Mouse (Mus musculus): ENCODE data around the gene Mib2. TPM values are rescaled to one million over a fixed set of nuclear protein-coding genes. Genes with fewer than 3 reads are reported as not detected.
A peak's percentile ranks its signal among the peaks of the same experiment; 100 is the strongest.
"Not testable (repeated sequence)": the region's sequence is repeated elsewhere in the genome, so short reads cannot be mapped to it uniquely, and the experiment has no call there.

Mib2 gene
- polyA plus RNA-seq, 1 experiment from 2014 or later: 16.8 TPM

DNA sequence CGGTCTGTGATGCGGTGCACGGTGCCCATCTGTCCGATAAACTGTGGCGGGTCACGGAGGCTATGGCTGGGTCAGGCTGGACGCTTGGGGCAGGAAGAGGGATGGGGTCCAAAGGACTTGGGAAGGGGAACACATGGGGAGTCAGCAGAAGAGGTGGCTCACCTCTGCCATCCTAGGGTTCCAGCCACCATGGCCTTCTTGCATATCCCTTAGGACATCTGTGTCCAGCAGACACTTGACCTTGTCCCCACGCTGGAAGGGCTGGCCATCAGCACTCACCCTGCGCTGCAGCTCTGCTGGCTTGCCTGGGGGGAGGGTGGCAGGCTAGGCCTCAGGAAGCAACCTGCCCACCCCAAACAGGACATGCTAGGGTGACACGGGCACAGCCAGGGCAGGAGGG, 10.0 kb downstream of the Mib2 start:
- Histone ChIP-seq H3K4me1 (peaks cover 17% of the 10 kb centered on the region), H3K27ac (no peak overlapping the region), H3K36me3 (replicated peaks) (peaks cover 25% of the 10 kb centered on the region), H3K9me3 (no peaks in the 10 kb centered on the region), H3K27me3 (ENCODE audit: poor library complexity, severe bottlenecking) (peaks cover 35% of the 10 kb centered on the region), H3K4me3 (no peak overlapping the region)
- WGBS: 92% methylated on average over 10 of the region's 10 CpGs
- DNase-seq (ENCODE audit: extremely low spot score, low spot score): no peak

DNA sequence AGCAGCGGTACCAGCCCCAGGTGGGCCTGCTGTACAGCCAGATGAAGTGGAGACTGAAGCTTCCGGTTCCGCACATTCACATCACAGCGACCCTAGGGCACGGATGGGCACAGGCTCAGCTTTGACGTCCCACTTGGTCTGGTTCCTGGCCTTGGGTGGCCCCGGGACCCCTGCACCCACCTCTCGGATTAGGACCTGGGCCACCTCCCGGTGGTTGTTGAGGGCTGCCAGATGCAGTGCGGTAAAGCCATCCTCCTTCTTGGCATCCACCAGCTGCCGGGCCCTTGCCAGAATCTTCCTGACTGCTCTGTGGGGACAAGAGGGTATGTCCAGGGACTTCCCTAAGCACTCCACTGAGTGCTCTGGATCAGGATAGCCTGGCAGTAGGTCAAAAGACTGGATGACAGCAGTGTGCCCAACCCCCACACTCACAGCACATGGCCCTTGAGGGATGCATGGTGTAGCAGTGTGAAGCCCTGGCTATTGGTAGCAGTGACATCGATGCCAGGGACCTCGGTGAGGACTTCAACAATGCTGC, 12.7 kb downstream of the Mib2 start:
- Histone ChIP-seq H3K36me3 (replicated peaks) (peaks cover 35% of the 10 kb centered on the region), H3K4me1 (peaks cover 40% of the 10 kb centered on the region), H3K4me3 (no peak overlapping the region; the same call in 1 of the 2 replicates), H3K27ac (no peak overlapping the region), H3K27me3 (ENCODE audit: poor library complexity, severe bottlenecking) (peaks cover 62% of the 10 kb centered on the region), H3K9me3 (no peaks in the 10 kb centered on the region)
- WGBS: 90% methylated on average over 13 of the region's 13 CpGs
- DNase-seq (ENCODE audit: extremely low spot score, low spot score): no peak

DNA sequence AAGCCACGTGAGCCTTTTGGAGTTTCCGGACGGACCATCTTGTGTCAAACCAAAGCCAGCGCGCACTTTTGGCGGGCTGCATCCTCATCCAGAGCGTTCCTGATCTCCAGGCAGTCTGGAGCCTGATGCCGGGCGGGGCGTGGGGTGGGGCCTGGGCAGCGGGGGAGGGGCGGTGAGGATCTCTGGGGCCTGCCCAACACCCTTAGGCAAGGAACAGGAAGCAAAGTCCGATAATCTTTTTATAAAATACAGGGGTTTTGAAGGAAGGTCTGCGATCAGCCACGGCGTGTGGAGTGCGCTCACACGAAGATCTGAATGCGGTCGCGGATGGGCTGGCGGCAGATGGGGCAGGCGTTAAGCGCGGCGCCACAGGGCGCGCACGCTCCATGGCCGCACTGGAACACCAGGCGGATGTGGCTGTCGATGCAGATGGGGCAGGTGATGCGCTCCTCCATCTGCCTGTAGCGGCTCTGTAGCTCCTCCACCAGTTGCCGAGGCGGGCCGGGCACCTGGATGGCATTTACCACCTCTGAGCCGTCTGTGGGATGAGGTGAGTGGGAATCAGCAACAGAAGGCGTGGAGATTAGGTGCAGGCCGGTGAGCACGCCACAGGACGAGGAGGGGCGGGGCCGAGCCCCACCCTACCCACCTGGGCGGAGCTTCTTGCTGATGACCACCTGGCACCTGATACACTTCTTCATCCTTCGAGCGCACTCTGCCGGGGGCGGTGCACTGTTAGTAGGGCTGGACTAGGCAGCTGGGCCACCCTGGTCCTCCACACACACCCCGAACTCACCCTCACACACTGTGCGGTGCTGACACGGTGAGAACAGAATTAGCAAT, 14.3 kb downstream of the Mib2 start:
- Histone ChIP-seq H3K4me3 (peak overlapping the region; percentile 51), H3K9me3 (no peaks in the 10 kb centered on the region), H3K27me3 (ENCODE audit: poor library complexity, severe bottlenecking) (peaks cover 73% of the 10 kb centered on the region), H3K4me1 (peaks cover 41% of the 10 kb centered on the region), H3K36me3 (replicated peaks) (peaks cover 45% of the 10 kb centered on the region), H3K27ac (peak overlapping the region; percentile 60)
- DNase-seq (ENCODE audit: extremely low spot score, low spot score): peak; percentile 45
- 2% methylated on average over 52 of the region's 52 CpGs for WGBS

DNA sequence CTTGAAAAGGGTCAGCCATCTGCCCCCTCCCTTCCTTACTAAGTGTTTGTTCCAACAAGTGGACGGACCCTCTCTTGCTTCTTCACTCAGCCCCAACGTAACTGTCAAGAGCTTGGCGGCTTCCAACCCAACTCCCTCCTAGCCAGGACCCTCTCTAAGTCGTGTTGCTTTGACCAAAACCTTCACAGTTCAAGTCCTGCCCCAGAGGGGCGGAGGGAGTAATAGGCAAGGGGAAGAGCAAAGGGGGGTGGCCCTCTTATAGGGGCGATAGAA, 14.9 kb downstream of the Mib2 start:
- Histone ChIP-seq H3K27me3 (ENCODE audit: poor library complexity, severe bottlenecking) (peaks cover 73% of the 10 kb centered on the region), H3K27ac (peak overlapping the region; percentile 60; the same call in 1 of the 2 replicates), H3K4me3 (peak overlapping the region; percentile 51), H3K9me3 (no peaks in the 10 kb centered on the region), H3K4me1 (peaks cover 41% of the 10 kb centered on the region), H3K36me3 (replicated peaks) (peaks cover 47% of the 10 kb centered on the region)
- WGBS: 1% methylated on average over 6 of the region's 6 CpGs
- no peak for DNase-seq (ENCODE audit: extremely low spot score, low spot score)

DNA sequence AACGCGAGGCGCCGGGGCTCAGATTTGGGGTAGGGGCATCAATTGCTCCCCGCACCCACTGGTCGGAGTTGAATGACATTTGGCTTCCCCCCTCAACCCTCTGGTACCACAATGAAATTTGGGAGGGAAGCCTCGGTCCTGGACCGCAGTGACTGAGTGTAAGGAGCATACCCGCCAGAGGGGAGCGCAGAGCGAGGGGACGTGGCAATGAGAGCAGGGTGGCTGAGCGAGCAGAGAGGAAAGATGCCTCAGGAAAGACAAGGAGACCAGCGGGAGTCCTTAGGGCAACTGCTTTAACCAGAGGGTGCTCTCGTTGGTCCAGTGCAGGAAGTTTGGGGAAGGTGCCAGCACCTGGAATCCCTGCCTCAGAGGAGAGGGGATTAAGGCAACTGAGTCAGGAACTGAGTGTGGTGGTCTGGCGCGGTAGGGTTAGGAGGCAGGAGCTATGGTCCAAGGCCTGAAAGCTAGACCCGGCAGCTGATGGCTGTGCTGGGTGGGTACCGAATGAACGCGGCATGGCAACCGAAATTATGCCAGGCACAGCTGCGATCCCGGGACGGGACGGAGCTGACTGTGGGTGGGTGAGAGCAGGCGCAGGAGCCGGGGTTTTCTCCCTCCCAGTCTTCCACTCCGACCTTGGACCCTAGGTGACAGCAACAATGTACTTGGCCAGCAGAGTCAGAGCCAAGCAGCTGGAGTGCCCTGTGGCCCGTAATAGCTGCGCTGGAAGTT, 15.4 kb downstream of the Mib2 start:
- Histone ChIP-seq H3K27ac (peak overlapping the region; percentile 48; the same call in 1 of the 2 replicates), H3K27me3 (ENCODE audit: poor library complexity, severe bottlenecking) (peaks cover 73% of the 10 kb centered on the region), H3K4me1 (peaks cover 41% of the 10 kb centered on the region), H3K4me3 (peak overlapping the region; percentile 51), H3K9me3 (no peaks in the 10 kb centered on the region), H3K36me3 (replicated peaks) (peaks cover 47% of the 10 kb centered on the region)
- WGBS: 2% methylated on average over 31 of the region's 31 CpGs
- peak; percentile 55 for DNase-seq (ENCODE audit: extremely low spot score, low spot score)

GRCm38 (mm10) chr4:155653086-155653450, 15.9 kb downstream of the Mib2 start, which contains the start of gene Mmp23:
Mmp23 (minus strand) TSS chr4:155653384.
- H3K27me3 ChIP-seq (ENCODE audit: poor library complexity, severe bottlenecking): peaks cover 73% of the 10 kb centered on the region
- peak within 1 kb of the TSS; percentile 51 for H3K4me3 ChIP-seq
- peak; percentile 73 for DNase-seq (ENCODE audit: extremely low spot score, low spot score)
- H3K27ac ChIP-seq: peak within 1 kb of the TSS; percentile 48; the same call in 1 of the 2 replicates
- H3K36me3 ChIP-seq (replicated peaks): peaks cover 49% of the 10 kb centered on the region
- WGBS: under 1% methylated on average over 33 of the region's 33 CpGs
- peaks cover 41% of the 10 kb centered on the region for H3K4me1 ChIP-seq
- H3K9me3 ChIP-seq: no peaks in the 10 kb centered on the region

- DNase-seq (ENCODE audit: extremely low spot score, low spot score): no peak
- WGBS: 20% methylated on average over 36 of the region's 36 CpGs
- Histone ChIP-seq H3K4me1 (peaks cover 41% of the 10 kb centered on the region), H3K27ac (peak overlapping the region; percentile 48; the same call in 1 of the 2 replicates), H3K4me3 (peak overlapping the region; percentile 51), H3K36me3 (replicated peaks) (peaks cover 55% of the 10 kb centered on the region), H3K9me3 (no peaks in the 10 kb centered on the region), H3K27me3 (ENCODE audit: poor library complexity, severe bottlenecking) (peaks cover 73% of the 10 kb centered on the region)
These were observed 16.5 kb downstream of the Mib2 start for GRCm38 (mm10) chr4:155652283-155653085.

GRCm38 (mm10) chr4:155651553-155652269, 17.3 kb downstream of the Mib2 start:
- H3K36me3 ChIP-seq (replicated peaks): peaks cover 63% of the 10 kb centered on the region
- DNase-seq (ENCODE audit: extremely low spot score, low spot score): no peak
- no peak overlapping the region for H3K27ac ChIP-seq
- H3K9me3 ChIP-seq: no peaks in the 10 kb centered on the region
- H3K27me3 ChIP-seq (ENCODE audit: poor library complexity, severe bottlenecking): peaks cover 66% of the 10 kb centered on the region
- WGBS: 69% methylated on average over 15 of the region's 15 CpGs
- peaks cover 41% of the 10 kb centered on the region for H3K4me1 ChIP-seq
- peak overlapping the region; percentile 51; the same call in 1 of the 2 replicates for H3K4me3 ChIP-seq

DNA sequence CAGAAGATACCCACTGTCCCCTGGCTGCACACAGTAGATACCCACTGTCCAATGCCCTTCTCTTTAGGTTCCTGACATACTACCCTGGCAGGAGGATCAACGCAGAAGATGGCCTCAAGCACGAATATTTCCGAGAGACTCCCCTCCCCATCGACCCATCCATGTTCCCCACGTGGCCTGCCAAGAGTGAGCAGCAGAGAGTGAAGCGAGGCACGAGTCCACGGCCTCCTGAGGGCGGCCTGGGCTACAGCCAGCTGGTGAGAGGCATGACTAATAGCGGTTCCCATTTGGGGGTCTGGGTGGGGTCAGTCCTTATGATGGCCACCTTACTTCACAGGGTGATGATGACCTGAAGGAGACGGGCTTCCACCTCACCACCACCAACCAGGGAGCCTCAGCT, 19.6 kb downstream of the Mib2 start:
- WGBS: 94% methylated on average over 11 of the region's 11 CpGs
- Histone ChIP-seq H3K4me3 (no peak overlapping the region), H3K36me3 (replicated peaks) (peaks cover 77% of the 10 kb centered on the region), H3K27me3 (ENCODE audit: poor library complexity, severe bottlenecking) (peaks cover 42% of the 10 kb centered on the region), H3K4me1 (peaks cover 28% of the 10 kb centered on the region), H3K9me3 (no peaks in the 10 kb centered on the region), H3K27ac (no peak overlapping the region)
- no peak for DNase-seq (ENCODE audit: extremely low spot score, low spot score)

DNA sequence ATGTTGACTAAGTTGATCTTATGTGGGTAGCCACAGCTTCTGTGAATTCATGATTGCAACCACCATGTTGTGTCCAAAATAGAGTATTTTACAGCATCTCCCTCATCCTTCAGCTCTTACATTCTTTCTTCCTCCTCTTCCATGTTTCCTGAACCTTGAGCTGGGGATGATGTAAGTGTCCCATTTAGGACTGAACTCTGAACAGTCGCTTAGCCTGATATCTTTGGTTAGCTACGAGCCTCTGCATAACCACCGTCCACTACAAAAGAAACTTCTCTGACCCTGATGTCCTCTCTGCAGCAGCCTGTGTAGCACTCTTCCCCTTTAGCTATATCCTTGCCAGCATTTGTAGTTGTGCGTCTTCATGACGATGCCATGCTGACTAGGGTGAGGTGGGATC, 23.3 kb downstream of the Mib2 start:
- Histone ChIP-seq H3K9me3 (no peaks in the 10 kb centered on the region), H3K4me1 (no peaks in the 10 kb centered on the region), H3K4me3 (no peak overlapping the region), H3K27ac (no peak overlapping the region), H3K36me3 (replicated peaks) (peaks cover 98% of the 10 kb centered on the region), H3K27me3 (ENCODE audit: poor library complexity, severe bottlenecking) (peaks cover 6% of the 10 kb centered on the region)
- WGBS: 95% methylated on average over 5 of the region's 5 CpGs
- DNase-seq (ENCODE audit: extremely low spot score, low spot score): no peak

DNA sequence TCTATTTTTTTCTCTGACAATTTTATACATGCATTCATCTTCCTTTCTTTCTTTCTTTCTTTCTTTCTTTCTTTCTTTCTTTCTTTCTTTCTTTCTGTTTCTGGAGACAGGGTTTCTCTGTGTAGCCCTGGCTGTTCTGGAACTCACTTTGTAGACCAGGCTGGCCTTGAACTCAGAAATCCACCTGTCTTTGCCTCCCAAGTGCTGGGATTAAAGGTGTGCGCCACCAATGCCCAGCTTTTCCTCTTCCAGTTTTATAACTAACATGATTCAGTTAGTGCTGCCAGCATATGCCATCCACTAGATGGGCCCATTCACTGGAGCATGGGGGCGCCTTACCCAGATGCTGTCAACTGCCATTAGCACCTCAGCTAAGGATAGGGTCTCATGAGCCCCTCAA, 23.7 kb downstream of the Mib2 start, which contains the start of gene Gm10563:
TSS of gene Gm10563 (minus strand) at position 101 of the 400 bp plus-strand sequence.
- not testable (repeated sequence) for H3K9me3 ChIP-seq; H3K27ac ChIP-seq; H3K4me3 ChIP-seq; H3K27me3 ChIP-seq (ENCODE audit: poor library complexity, severe bottlenecking); DNase-seq (ENCODE audit: extremely low spot score, low spot score); H3K4me1 ChIP-seq
- H3K36me3 ChIP-seq (replicated peaks): peaks cover 98% of the 10 kb centered on the region
- 97% methylated on average over 2 of the region's 2 CpGs for WGBS

GRCm38 (mm10) chr4:155643531-155643930, 25.5 kb downstream of the Mib2 start:
- no peak overlapping the region for H3K27ac ChIP-seq
- H3K9me3 ChIP-seq: no peaks in the 10 kb centered on the region
- no peaks in the 10 kb centered on the region for H3K4me1 ChIP-seq
- peaks cover 97% of the 10 kb centered on the region for H3K36me3 ChIP-seq (replicated peaks)
- no peak overlapping the region for H3K4me3 ChIP-seq
- WGBS: 92% methylated on average over 1 of the region's 1 CpGs
- DNase-seq (ENCODE audit: extremely low spot score, low spot score): no peak
- no peaks in the 10 kb centered on the region for H3K27me3 ChIP-seq (ENCODE audit: poor library complexity, severe bottlenecking)

Measured in forebrain, embryonic 10.5 days (tissue).